Mouse (Mus musculus) erythroblast, embryonic 14.5 days (primary cell): ENCODE measurements around the gene Tnfaip6. TPM values are rescaled to one million over a fixed set of nuclear protein-coding genes. Genes with fewer than 3 reads are reported as not detected.

Experiments
- H3K27me3 ChIP-seq: 2 replicates; pipeline ENCODE4 v1.6.1; 2012; ENCODE audit warnings: inconsistent platforms; ENCODE audit not compliant: control insufficient read depth
- H3K36me3 ChIP-seq: 2 replicates; pipeline ENCODE4 v1.6.1; 2012; ENCODE audit warnings: mild to moderate bottlenecking, inconsistent platforms; ENCODE audit not compliant: control insufficient read depth
- H3K4me1 ChIP-seq: 2 replicates; pipeline ENCODE4 v1.6.1; 2012; ENCODE audit warnings: inconsistent platforms; ENCODE audit not compliant: control insufficient read depth
- H3K4me3 ChIP-seq: replicated peaks from 2 replicates; pipeline ENCODE3; 2012; ENCODE audit warnings: moderate library complexity, mild to moderate bottlenecking, inconsistent platforms
- H3K9me3 ChIP-seq: 2 replicates; pipeline ENCODE4 v1.6.1; 2012; ENCODE audit warnings: low read length, inconsistent platforms, mixed read lengths; ENCODE audit not compliant: control insufficient read depth
- GATA1 ChIP-seq: IDR thresholded peaks from 2 replicates; pipeline ENCODE4 v1.6.1; 2012; ENCODE audit warnings: low read length, inconsistent platforms, mixed read lengths
- TAL1 ChIP-seq: IDR thresholded peaks from 3 replicates; pipeline ENCODE4 v1.6.1; 2012; ENCODE audit warnings: low read length, inconsistent platforms, mixed read lengths
- polyA plus RNA-seq: library from polyadenylated mRNA; stranded (reverse); fragments of >175 nt; gene quantifications from 2 replicates; pipeline ENCODE4 v1.2.3, GENCODE M21; 2012

Gene Tnfaip6
- polyA plus RNA-seq, 1 experiment: not detected

- no peaks in the 10 kb centered on the region for H3K36me3 ChIP-seq
- H3K9me3 ChIP-seq: no peaks in the 10 kb centered on the region
- H3K27me3 ChIP-seq: peaks cover 19% of the 10 kb centered on the region
- TF ChIP-seq TAL1: no peak
- no peak for TF ChIP-seq GATA1
- no peaks in the 10 kb centered on the region for H3K4me1 ChIP-seq
- no peak overlapping the region for H3K4me3 ChIP-seq
These were observed 4.9 kb downstream of the Tnfaip6 start for GRCm38 (mm10) chr2:52042714-52043113.

GRCm38 (mm10) chr2:52043485-52043884 lies 5.7 kb downstream of the Tnfaip6 start:
- Histone ChIP-seq H3K27me3 (peaks cover 12% of the 10 kb centered on the region), H3K9me3 (no peaks in the 10 kb centered on the region), H3K4me1 (no peaks in the 10 kb centered on the region), H3K36me3 (no peaks in the 10 kb centered on the region), H3K4me3 (no peak overlapping the region)
- TF ChIP-seq GATA1 (no peak), TAL1 (no peak)

GRCm38 (mm10) chr2:52046032-52046431 lies 8.2 kb downstream of the Tnfaip6 start:
- Histone ChIP-seq H3K4me3 (no peak overlapping the region), H3K36me3 (no peaks in the 10 kb centered on the region), H3K4me1 (no peaks in the 10 kb centered on the region), H3K27me3 (no peaks in the 10 kb centered on the region), H3K9me3 (no peaks in the 10 kb centered on the region)
- TF ChIP-seq GATA1 (no peak), TAL1 (no peak)

- Histone ChIP-seq H3K9me3 (no peaks in the 10 kb centered on the region), H3K4me3 (no peak overlapping the region), H3K4me1 (no peaks in the 10 kb centered on the region), H3K27me3 (no peaks in the 10 kb centered on the region), H3K36me3 (no peaks in the 10 kb centered on the region)
- TF ChIP-seq GATA1: no peak
- no peak for TF ChIP-seq TAL1
These were observed 13.0 kb downstream of the Tnfaip6 start for GRCm38 (mm10) chr2:52050823-52051222.

- H3K27me3 ChIP-seq: no peaks in the 10 kb centered on the region
- no peak for TF ChIP-seq TAL1
- no peak for TF ChIP-seq GATA1
- H3K9me3 ChIP-seq: no peaks in the 10 kb centered on the region
- no peak overlapping the region for H3K4me3 ChIP-seq
- H3K36me3 ChIP-seq: no peaks in the 10 kb centered on the region
- no peaks in the 10 kb centered on the region for H3K4me1 ChIP-seq
These were observed 14.5 kb downstream of the Tnfaip6 start for GRCm38 (mm10) chr2:52052335-52052734.

- no peak for TF ChIP-seq TAL1
- no peak for TF ChIP-seq GATA1
- no peak overlapping the region for H3K4me3 ChIP-seq
- no peaks in the 10 kb centered on the region for H3K27me3 ChIP-seq
- H3K36me3 ChIP-seq: no peaks in the 10 kb centered on the region
- no peaks in the 10 kb centered on the region for H3K9me3 ChIP-seq
- no peaks in the 10 kb centered on the region for H3K4me1 ChIP-seq
These were observed 15.7 kb downstream of the Tnfaip6 start for GRCm38 (mm10) chr2:52053502-52053901.

- Histone ChIP-seq H3K4me1 (no peaks in the 10 kb centered on the region), H3K4me3 (no peak overlapping the region), H3K27me3 (no peaks in the 10 kb centered on the region), H3K36me3 (no peaks in the 10 kb centered on the region), H3K9me3 (no peaks in the 10 kb centered on the region)
- TF ChIP-seq GATA1: no peak
- TF ChIP-seq TAL1: no peak
These were observed 17.8 kb downstream of the Tnfaip6 start for GRCm38 (mm10) chr2:52055616-52056015.

GRCm38 (mm10) chr2:52057099-52057498 lies 19.3 kb downstream of the Tnfaip6 start:
- TF ChIP-seq TAL1 (no peak), GATA1 (no peak)
- Histone ChIP-seq H3K9me3 (no peaks in the 10 kb centered on the region), H3K4me1 (no peaks in the 10 kb centered on the region), H3K36me3 (no peaks in the 10 kb centered on the region), H3K4me3 (no peak overlapping the region), H3K27me3 (no peaks in the 10 kb centered on the region)

- Histone ChIP-seq H3K36me3 (no peaks in the 10 kb centered on the region), H3K9me3 (no peaks in the 10 kb centered on the region), H3K27me3 (no peaks in the 10 kb centered on the region), H3K4me1 (no peaks in the 10 kb centered on the region), H3K4me3 (no peak overlapping the region)
- no peak for TF ChIP-seq TAL1
- no peak for TF ChIP-seq GATA1
These were observed 19.9 kb downstream of the Tnfaip6 start for GRCm38 (mm10) chr2:52057681-52058080.

- Histone ChIP-seq H3K4me1 (peaks cover 8% of the 10 kb centered on the region), H3K9me3 (no peaks in the 10 kb centered on the region), H3K27me3 (peaks cover 16% of the 10 kb centered on the region), H3K4me3 (no peak overlapping the region), H3K36me3 (no peaks in the 10 kb centered on the region)
- TF ChIP-seq GATA1 (no peak), TAL1 (no peak)
These were observed 30.8 kb downstream of the Tnfaip6 start for GRCm38 (mm10) chr2:52068641-52069040.
